Mouse (Mus musculus): ENCODE data around the gene Stxbp1. TPM values are rescaled to one million over a fixed set of nuclear protein-coding genes. Genes with fewer than 3 reads are reported as not detected.
A peak's percentile ranks its signal among the peaks of the same experiment; 100 is the strongest.

The Stxbp1 gene
- polyA plus RNA-seq, 1 experiment from 2014 or later, result 357 TPM

DNA sequence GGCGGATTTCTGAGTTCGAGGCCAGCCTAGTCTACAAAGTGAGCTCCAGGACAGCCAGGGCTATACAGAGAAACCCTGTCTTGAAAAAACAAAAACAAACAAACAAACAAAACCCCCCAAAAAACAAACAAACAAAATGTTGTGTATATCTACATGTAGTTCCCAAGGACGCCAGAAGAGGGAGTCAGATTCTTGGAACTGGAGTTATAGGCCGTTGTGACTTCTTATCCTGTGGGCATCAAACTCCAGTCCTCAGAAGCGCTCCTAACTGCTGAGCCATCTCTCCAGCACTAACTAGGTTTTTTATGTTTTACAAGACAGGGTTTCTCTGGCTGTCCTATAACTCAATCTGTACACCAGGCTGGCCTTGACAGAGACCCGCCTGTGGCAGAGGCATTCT is 59.9 kb downstream of the Stxbp1 start:
- no peaks in the 10 kb centered on the region for H3K27me3 ChIP-seq (replicated peaks; ENCODE audit: control insufficient read depth, insufficient read depth, low read length)
- H3K4me1 ChIP-seq (ENCODE audit: control insufficient read depth, insufficient read depth, low read depth, low read length), result peaks cover 3% of the 10 kb centered on the region; the same call in 1 of the 2 replicates
- H3K4me3 ChIP-seq (ENCODE audit: low read length), result no peak overlapping the region
- H3K36me3 ChIP-seq (ENCODE audit: control insufficient read depth, insufficient read depth, low read length), result peaks cover 10% of the 10 kb centered on the region
- H3K9me3 ChIP-seq (ENCODE audit: control insufficient read depth, low read length), result no peaks in the 10 kb centered on the region
- H3K27ac ChIP-seq (ENCODE audit: low read depth, low read length), result no peak overlapping the region
- no peak for ATAC-seq
- 66% methylated on average over 6 of the region's 6 CpGs for WGBS
- no peak overlapping the region for H3K4me2 ChIP-seq (ENCODE audit: low read length)
- no peak overlapping the region for H3K9ac ChIP-seq (ENCODE audit: low read depth, low read length)

DNA sequence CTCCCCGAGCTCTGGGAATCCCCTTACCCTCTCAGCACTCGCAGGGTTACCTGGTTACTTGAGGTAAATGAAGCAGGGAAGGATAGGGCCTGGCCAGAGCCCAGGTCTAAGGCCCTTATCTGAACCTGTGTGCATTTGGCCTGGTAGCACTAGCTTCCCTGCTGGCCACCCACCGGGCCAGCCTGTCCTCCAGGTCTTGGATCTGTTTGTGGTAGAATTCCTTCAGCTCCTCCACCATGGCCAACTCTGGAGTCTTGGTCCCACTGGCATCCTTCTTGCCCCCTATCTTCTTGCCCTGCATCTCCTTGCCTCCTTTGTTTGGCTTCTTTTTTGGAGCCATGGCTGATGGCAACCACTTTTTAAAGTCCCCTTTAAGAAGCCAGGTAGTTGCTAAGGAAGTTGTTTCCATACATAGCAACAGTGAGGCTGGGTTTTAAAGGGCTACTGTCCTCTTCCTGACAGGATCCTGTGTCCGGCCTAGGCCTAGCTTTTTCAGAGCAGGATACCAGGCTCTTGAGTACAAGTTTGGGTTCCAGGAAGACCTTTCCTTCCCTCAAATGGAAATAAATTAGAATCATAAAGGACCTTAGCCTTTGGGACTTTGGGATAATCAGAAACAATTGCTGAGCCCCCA is 62.9 kb downstream of the Stxbp1 start, which contains the start of gene Cfap157:
Cfap157 (minus strand) TSS at position 381 of the 634 bp plus-strand sequence.
- 72% methylated on average over 4 of the region's 4 CpGs for WGBS
- Histone ChIP-seq H3K4me3 (ENCODE audit: low read length) (peak within 1 kb of the TSS; percentile 14), H3K9me3 (ENCODE audit: control insufficient read depth, low read length) (no peaks in the 10 kb centered on the region), H3K9ac (ENCODE audit: low read depth, low read length) (no peak within 1 kb of the TSS), H3K4me1 (ENCODE audit: control insufficient read depth, insufficient read depth, low read depth, low read length) (peaks cover 3% of the 10 kb centered on the region; the same call in 1 of the 2 replicates), H3K4me2 (ENCODE audit: low read length) (peak within 1 kb of the TSS; percentile 30), H3K27ac (ENCODE audit: low read depth, low read length) (no peak within 1 kb of the TSS; the same call in 1 of the 2 replicates), H3K27me3 (replicated peaks; ENCODE audit: control insufficient read depth, insufficient read depth, low read length) (no peaks in the 10 kb centered on the region), H3K36me3 (ENCODE audit: control insufficient read depth, insufficient read depth, low read length) (peaks cover 7% of the 10 kb centered on the region)
- no peak for ATAC-seq

DNA sequence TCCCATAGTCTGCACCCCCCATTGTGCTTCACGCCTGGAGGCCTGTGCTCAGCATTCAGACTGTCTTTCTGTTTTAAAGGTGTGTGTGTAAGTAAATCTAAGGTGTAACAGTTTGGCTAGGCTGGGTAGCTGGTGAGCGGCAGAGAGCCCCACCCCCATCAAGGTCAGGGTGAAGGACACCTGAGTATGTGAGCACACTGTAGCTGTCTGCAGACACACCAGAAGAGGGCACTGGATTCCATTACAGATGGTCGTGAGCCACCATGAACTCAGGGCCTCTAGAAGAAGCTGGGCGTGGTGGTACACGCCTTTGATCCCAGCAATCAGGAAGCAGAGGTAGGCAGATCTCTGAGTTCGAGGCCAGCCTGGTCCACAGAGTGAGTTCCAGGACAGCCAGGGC is 65.3 kb downstream of the Stxbp1 start:
- H3K27me3 ChIP-seq (replicated peaks; ENCODE audit: control insufficient read depth, insufficient read depth, low read length), result no peaks in the 10 kb centered on the region
- ATAC-seq, result no peak
- no peak overlapping the region for H3K4me2 ChIP-seq (ENCODE audit: low read length)
- no peaks in the 10 kb centered on the region for H3K36me3 ChIP-seq (ENCODE audit: control insufficient read depth, insufficient read depth, low read length)
- H3K27ac ChIP-seq (ENCODE audit: low read depth, low read length), result no peak overlapping the region
- H3K4me1 ChIP-seq (ENCODE audit: control insufficient read depth, insufficient read depth, low read depth, low read length), result peaks cover 3% of the 10 kb centered on the region; the same call in 1 of the 2 replicates
- 82% methylated on average over 6 of the region's 6 CpGs for WGBS
- H3K9ac ChIP-seq (ENCODE audit: low read depth, low read length), result no peak overlapping the region
- H3K9me3 ChIP-seq (ENCODE audit: control insufficient read depth, low read length), result no peaks in the 10 kb centered on the region
- no peak overlapping the region for H3K4me3 ChIP-seq (ENCODE audit: low read length)

DNA sequence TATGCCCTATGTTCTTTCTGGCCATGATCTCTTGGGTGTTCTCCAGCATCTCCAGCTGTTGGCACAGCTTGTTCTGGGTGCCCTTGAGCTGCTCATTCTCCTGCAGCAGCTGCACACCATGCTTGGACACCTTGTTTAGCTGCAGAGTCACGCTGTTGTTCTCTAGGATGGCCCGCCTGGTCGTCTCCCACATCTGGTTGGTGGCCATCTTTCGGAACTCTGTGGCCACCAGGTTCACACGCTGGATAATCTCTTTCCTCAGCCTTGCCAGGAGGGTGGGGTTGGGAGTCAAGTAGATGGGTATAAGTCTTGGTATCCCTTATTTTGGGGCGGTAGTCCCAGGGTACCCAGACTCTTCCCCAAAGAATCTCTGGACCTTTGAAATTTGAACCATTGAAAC is 67.3 kb downstream of the Stxbp1 start:
- no peaks in the 10 kb centered on the region for H3K9me3 ChIP-seq (ENCODE audit: control insufficient read depth, low read length)
- no peak overlapping the region for H3K4me2 ChIP-seq (ENCODE audit: low read length)
- H3K9ac ChIP-seq (ENCODE audit: low read depth, low read length), result no peak overlapping the region
- H3K27ac ChIP-seq (ENCODE audit: low read depth, low read length), result no peak overlapping the region
- H3K27me3 ChIP-seq (replicated peaks; ENCODE audit: control insufficient read depth, insufficient read depth, low read length), result no peaks in the 10 kb centered on the region
- no peak overlapping the region for H3K4me3 ChIP-seq (ENCODE audit: low read length)
- 92% methylated on average over 6 of the region's 6 CpGs for WGBS
- peaks cover 16% of the 10 kb centered on the region for H3K4me1 ChIP-seq (ENCODE audit: control insufficient read depth, insufficient read depth, low read depth, low read length)
- no peaks in the 10 kb centered on the region for H3K36me3 ChIP-seq (ENCODE audit: control insufficient read depth, insufficient read depth, low read length)
- ATAC-seq, result no peak

DNA sequence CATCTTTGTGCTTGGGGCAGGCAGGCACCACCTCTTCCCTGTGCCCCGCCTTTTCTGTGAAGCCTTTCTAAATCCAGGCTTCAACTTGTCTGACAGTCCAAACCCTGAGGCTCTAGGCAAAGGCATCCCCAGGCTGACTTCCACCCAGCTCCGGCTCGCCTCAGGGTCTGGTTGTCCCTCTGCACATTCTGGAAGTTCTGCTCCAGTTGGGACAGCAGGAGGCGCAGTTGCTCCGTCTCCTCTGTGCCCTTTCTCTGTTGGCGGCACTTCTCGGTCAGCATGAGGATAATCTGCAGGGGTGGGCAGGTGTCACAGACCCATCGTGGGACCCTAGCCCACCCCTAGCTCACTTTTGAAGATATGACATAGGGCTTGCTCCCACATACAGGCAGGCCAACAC is 67.9 kb downstream of the Stxbp1 start:
- Histone ChIP-seq H3K9ac (ENCODE audit: low read depth, low read length) (no peak overlapping the region), H3K4me2 (ENCODE audit: low read length) (no peak overlapping the region), H3K9me3 (ENCODE audit: control insufficient read depth, low read length) (no peaks in the 10 kb centered on the region), H3K4me1 (ENCODE audit: control insufficient read depth, insufficient read depth, low read depth, low read length) (peaks cover 16% of the 10 kb centered on the region), H3K27me3 (replicated peaks; ENCODE audit: control insufficient read depth, insufficient read depth, low read length) (no peaks in the 10 kb centered on the region), H3K4me3 (ENCODE audit: low read length) (no peak overlapping the region), H3K27ac (ENCODE audit: low read depth, low read length) (no peak overlapping the region), H3K36me3 (ENCODE audit: control insufficient read depth, insufficient read depth, low read length) (no peaks in the 10 kb centered on the region)
- ATAC-seq, result no peak
- WGBS, result 17% methylated on average over 8 of the region's 8 CpGs

DNA sequence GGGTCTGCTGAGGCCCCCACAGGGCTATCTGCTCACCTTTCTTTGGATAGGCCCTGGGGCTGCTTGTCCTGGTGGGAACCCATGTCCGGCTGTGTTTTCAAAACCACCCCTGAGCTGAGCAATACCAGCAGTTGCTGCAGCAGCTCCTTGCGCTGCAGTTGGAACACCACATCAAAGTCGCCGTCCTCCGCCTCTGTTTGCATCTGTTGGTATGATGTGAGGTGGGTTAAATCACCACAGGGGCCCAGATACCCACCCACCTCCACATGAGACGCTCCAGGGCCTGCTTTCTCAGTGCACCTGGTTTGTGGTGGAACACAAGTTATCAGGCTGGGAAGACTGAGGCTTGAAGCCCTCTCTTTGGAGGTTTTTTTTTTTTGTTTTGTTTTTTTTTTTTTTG is 69.0 kb downstream of the Stxbp1 start:
- H3K4me2 ChIP-seq (ENCODE audit: low read length), result no peak overlapping the region
- H3K4me3 ChIP-seq (ENCODE audit: low read length), result no peak overlapping the region
- no peak overlapping the region for H3K9ac ChIP-seq (ENCODE audit: low read depth, low read length)
- 92% methylated on average over 6 of the region's 6 CpGs for WGBS
- no peak for ATAC-seq
- H3K4me1 ChIP-seq (ENCODE audit: control insufficient read depth, insufficient read depth, low read depth, low read length), result peaks cover 14% of the 10 kb centered on the region
- H3K27ac ChIP-seq (ENCODE audit: low read depth, low read length), result no peak overlapping the region
- no peaks in the 10 kb centered on the region for H3K36me3 ChIP-seq (ENCODE audit: control insufficient read depth, insufficient read depth, low read length)
- H3K9me3 ChIP-seq (ENCODE audit: control insufficient read depth, low read length), result no peaks in the 10 kb centered on the region
- no peaks in the 10 kb centered on the region for H3K27me3 ChIP-seq (replicated peaks; ENCODE audit: control insufficient read depth, insufficient read depth, low read length)

DNA sequence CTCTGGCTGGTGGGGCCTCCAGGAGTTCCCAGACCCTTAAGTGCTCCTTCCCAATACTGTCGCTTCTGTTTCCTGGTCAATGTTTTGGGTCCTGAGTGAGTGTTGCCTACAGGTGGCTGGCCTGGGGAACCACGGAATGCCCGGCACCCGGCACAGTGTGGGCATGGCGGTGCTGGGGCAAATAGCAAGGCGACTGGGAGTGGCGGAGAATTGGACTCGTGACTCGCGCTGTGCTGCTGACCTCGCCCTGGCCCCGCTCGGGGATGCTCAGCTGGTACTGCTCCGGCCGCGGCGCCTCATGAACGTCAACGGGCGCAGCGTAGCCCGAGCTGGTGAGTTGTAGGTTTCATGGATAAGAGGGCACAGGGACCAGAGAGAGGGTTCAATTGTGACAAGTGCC is 70.9 kb downstream of the Stxbp1 start:
- Histone ChIP-seq H3K36me3 (ENCODE audit: control insufficient read depth, insufficient read depth, low read length) (no peaks in the 10 kb centered on the region), H3K27me3 (replicated peaks; ENCODE audit: control insufficient read depth, insufficient read depth, low read length) (no peaks in the 10 kb centered on the region), H3K4me2 (ENCODE audit: low read length) (peak overlapping the region; percentile 90), H3K9ac (ENCODE audit: low read depth, low read length) (peak overlapping the region; percentile 70), H3K4me1 (ENCODE audit: control insufficient read depth, insufficient read depth, low read depth, low read length) (peaks cover 14% of the 10 kb centered on the region), H3K9me3 (ENCODE audit: control insufficient read depth, low read length) (no peaks in the 10 kb centered on the region), H3K4me3 (ENCODE audit: low read length) (peak overlapping the region; percentile 69), H3K27ac (ENCODE audit: low read depth, low read length) (no peak overlapping the region)
- ATAC-seq, result no peak
- 27% methylated on average over 22 of the region's 22 CpGs for WGBS

DNA sequence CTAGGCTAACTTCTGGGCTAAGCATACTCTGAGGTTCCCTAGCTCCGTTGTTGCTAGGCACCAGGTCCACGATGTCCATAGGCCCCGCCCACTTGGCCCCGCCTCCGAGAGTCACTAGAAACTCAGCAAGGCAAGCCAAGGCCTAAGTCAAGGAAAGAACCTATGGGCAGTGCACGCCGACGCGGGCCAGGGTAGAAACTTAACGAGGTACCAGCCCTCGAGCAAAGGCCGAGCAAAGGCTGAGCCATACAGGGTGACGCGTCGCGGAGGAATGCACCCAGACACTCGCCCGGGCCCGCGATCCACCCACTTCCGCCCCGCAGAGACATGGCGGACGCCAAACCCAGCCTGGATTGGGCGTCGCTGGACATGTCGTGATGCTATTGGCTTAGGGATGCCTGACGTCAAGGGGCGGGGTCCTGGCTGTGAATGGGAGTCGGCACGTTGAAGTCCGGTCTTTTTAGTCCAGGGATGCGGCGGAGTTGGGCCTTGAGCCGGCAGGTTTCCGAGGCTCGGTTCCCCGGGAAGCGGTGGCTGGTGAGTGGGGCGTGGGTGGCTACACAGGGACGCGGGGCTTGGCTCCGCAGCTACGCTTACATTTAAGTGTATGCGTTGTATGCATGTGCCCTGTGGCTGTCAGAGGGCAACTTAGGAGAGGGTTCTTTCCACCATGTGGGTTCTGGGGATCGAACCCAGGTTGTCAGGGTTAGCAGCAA is 71.5 kb downstream of the Stxbp1 start, which contains the start of the genes Ttc16 and Ptrh1:
Ttc16 (minus strand) TSS at position 275 of the 716 bp plus-strand sequence.
Ptrh1 (plus strand) TSS at position 428 of the 716 bp plus-strand sequence.
- Histone ChIP-seq H3K4me2 (ENCODE audit: low read length) (peak within 1 kb of the TSS; percentile 90), H3K4me1 (ENCODE audit: control insufficient read depth, insufficient read depth, low read depth, low read length) (peaks cover 14% of the 10 kb centered on the region), H3K9ac (ENCODE audit: low read depth, low read length) (peak within 1 kb of the TSS; percentile 70), H3K9me3 (ENCODE audit: control insufficient read depth, low read length) (no peaks in the 10 kb centered on the region), H3K27me3 (replicated peaks; ENCODE audit: control insufficient read depth, insufficient read depth, low read length) (no peaks in the 10 kb centered on the region), H3K27ac (ENCODE audit: low read depth, low read length) (peak within 1 kb of the TSS; percentile 77), H3K36me3 (ENCODE audit: control insufficient read depth, insufficient read depth, low read length) (no peaks in the 10 kb centered on the region), H3K4me3 (ENCODE audit: low read length) (peak within 1 kb of the TSS; percentile 69)
- ATAC-seq, result peak; percentile 99
- under 1% methylated on average over 46 of the region's 46 CpGs for WGBS

DNA sequence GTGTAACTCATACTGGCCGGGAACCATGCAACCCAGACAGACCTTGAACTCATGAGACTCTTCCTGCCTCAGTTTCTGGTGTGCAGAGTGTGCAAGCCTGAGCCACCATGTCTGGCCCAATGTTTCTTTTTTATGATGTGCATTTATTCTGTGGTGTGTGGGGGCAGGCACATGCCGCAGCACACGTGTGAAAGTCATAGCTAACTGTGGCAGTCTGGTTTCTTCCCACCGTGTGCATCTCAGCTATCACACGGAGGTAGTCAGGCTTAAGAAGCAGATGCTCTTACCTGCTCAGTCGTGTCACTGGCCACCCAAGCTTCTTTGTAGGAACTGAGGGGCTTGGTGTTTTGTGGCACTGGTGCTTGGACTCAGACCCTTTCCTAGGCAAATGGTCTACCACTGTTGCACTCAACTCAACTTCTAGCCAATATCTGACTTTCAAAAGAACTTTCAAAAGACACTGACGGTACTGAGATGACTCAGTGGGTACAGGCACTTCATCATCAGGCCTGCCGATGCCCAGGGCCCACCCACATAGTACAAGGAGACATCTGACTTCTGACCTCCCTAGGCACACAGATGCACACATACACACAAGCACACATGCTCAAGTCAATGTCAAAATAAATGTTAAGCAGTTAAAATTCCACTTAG is 74.3 kb downstream of the Stxbp1 start:
- 87% methylated on average over 8 of the region's 8 CpGs for WGBS
- Histone ChIP-seq H3K27ac (ENCODE audit: low read depth, low read length) (no peak overlapping the region), H3K9ac (ENCODE audit: low read depth, low read length) (no peak overlapping the region), H3K36me3 (ENCODE audit: control insufficient read depth, insufficient read depth, low read length) (no peaks in the 10 kb centered on the region), H3K4me3 (ENCODE audit: low read length) (no peak overlapping the region), H3K4me1 (ENCODE audit: control insufficient read depth, insufficient read depth, low read depth, low read length) (peaks cover 14% of the 10 kb centered on the region), H3K9me3 (ENCODE audit: control insufficient read depth, low read length) (no peaks in the 10 kb centered on the region), H3K4me2 (ENCODE audit: low read length) (no peak overlapping the region), H3K27me3 (replicated peaks; ENCODE audit: control insufficient read depth, insufficient read depth, low read length) (no peaks in the 10 kb centered on the region)
- no peak for ATAC-seq

Data from hindbrain, embryonic 16.5 days (tissue).